Mouse (Mus musculus): ENCODE measurements around the gene Wdtc1.

Gene Wdtc1

GRCm38 (mm10) chr4:133278482-133278881, 74.8 kb downstream of the Wdtc1 start:
- DNase-seq, result no peak

- DNase-seq, result no peak
These were observed 75.2 kb downstream of the Wdtc1 start for GRCm38 (mm10) chr4:133278067-133278466.

GRCm38 (mm10) chr4:133277104-133278026, 75.9 kb downstream of the Wdtc1 start, which contains the start of gene Tmem222:
Tmem222 (minus strand) TSS chr4:133277792.
- DNase-seq, result peak; percentile 97 to 99

GRCm38 (mm10) chr4:133270929-133271328, 82.4 kb downstream of the Wdtc1 start:
- peak in 1 of 2 experiments; percentile 18 for DNase-seq

DNA sequence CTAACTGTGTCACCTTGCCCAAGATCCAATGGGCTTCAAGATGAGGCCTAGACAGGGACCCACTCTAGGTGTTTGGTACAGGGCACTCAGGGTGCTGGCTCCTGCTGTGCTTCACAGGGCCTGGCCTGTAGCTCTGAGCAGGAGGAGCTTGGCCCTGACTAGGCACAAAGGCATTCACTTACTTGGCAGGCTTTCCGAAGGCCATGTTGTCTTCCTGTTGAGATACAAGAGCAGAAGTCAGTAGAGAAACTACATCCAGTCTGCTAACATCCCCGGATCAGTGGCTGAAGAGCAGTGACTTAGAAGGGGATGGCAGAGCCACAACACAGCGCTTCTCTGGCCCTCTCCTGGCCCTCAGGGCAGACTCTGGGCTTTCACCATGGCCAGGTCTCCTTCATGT, 83.7 kb downstream of the Wdtc1 start:
- DNase-seq, result no peak

- DNase-seq, result no peak
These were observed 84.3 kb downstream of the Wdtc1 start for GRCm38 (mm10) chr4:133268931-133269330.

DNA sequence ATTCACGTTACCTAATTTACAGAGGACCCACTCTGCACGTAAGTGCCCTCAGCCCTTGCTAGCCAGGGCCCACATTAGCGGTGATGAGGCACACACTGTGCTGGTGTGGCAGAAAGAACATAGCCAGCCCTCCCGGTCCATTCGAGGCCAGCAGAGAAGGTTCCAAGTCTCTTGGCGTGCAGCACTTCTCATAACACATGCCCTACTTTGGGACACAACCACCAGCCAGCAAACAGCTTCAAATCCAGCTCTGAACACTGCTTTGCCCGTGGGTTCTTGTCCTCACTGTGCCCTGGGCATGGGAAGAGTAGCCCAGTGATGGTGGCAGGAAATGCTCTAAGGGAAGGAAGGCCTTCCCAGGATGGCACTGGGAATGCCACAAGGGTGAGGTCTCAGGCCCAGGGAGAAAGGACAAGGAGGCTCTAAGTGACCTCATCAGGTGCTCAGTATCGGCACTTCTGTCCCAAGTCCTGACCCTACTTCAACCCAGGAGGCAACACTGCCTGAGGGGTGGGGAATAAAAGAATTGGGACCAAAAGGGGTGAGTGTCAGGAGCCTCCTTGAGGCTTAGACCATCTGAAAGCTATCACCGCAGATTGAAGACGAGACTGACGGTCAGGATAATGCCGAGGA, 86.9 kb downstream of the Wdtc1 start:
- no peak for DNase-seq

DNA sequence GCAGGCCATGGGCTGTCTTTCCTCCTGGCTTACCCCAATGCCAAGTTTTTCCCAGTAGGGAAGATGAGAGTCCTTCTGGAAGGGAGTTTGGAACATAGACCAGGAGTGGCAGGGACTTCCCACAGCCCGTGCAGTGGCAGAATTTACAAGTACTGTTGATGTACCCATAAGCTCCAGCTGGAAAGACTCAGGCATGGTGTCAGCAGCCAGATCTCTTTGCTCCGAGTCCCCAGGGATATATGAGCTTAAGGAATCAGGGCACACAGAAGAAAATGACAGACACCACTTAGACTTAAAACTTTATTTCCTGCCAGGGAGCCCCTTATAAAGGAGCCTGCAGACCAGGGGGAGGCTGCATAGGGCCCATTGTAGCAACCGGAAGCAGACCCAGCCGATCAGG, 87.5 kb downstream of the Wdtc1 start:
- no peak for DNase-seq

- no peak for DNase-seq
These were observed 88.0 kb downstream of the Wdtc1 start for GRCm38 (mm10) chr4:133265297-133265696.

GRCm38 (mm10) chr4:133264559-133264958, 88.7 kb downstream of the Wdtc1 start:
- DNase-seq, result no peak

DNA sequence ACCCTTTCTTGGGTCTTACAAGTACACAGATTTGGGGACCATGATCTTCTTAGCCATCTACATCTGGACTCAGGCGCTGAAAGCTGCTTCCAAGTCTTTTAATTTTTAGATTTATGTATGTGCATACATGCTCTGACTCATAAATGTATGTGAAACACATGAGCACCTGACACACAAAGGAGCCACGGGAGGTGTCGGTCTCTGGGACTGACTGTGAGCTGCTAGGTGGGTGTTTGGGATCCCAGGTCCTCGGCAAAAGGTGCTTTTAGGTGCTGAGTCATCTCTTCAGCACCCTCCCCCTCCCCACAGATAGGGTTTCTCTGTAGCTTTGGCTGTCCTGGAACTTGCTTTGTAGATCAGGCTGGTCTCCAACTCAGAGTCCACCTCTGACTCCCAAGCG, 89.5 kb downstream of the Wdtc1 start:
- no peak for DNase-seq

- DNase-seq, result no peak
These were observed 90.4 kb downstream of the Wdtc1 start, which contains the start of gene Sytl1 for GRCm38 (mm10) chr4:133262882-133263281. Sytl1 (minus strand) TSS chr4:133263113.

- DNase-seq, result no peak
These were observed 90.9 kb downstream of the Wdtc1 start for GRCm38 (mm10) chr4:133262375-133262765.

DNA sequence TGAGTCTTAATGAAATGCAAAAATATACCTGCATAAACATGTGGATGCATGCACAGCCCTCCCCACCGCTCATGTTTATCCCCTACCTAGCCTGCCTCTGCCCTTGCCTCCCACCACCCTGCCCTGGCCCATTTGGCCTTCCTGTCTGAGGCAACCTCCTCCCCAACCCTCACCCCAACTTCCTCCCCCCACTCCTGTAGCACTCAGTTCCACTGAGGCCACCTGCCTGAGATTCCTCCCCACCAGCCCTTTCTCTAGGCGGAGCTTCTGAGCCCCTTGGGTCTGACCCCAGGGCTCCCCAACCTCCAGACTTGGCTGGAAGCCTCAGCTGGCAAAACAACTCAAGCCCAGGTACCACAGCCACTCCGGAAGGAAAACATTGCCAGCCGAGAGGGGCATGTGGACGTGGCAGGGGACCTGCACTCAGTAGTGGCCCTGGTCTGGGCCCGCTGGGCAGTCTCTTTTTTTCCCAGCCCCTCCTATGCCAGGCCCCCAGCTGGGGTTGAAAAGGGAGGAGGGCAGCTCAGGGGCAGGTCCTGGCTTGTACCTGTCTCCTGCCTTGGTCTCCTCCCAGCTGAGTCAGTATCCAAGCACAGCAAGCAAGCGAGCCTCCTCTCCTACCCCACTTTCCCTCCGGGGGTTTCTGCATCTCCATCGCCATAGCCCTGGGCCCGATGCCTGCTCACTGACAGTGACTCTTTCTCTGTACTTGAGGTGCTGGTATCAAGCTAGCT, 91.5 kb downstream of the Wdtc1 start:
- DNase-seq, result no peak

GRCm38 (mm10) chr4:133257798-133258408, 95.4 kb downstream of the Wdtc1 start:
- DNase-seq, result no peak

- DNase-seq, result no peak
These were observed 96.1 kb downstream of the Wdtc1 start for GRCm38 (mm10) chr4:133257230-133257629.

DNA sequence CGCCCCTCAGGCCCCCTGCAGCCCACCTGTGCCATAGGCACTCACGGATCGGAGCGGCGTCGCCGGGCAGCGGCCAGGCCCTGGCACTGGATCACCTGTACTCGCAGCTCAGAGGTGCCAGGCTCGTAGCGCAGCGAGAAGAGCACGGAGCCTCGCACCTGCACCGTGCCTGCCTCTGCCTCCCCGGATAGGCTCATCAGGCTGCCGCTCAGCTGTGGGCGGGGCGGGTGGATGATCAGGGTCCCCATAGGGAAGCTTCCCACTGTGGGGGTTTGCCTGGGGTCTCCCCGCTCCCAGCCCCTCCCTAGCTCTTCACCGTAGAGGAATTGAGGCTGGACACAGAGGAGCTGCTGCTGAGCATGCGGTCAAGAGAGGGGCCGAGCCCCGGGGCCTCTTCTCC, 96.5 kb downstream of the Wdtc1 start:
- DNase-seq, result no peak

- DNase-seq, result no peak
These were observed 97.9 kb downstream of the Wdtc1 start for GRCm38 (mm10) chr4:133255392-133255791.

- peak; percentile 43 to 46 for DNase-seq
These were observed 99.9 kb downstream of the Wdtc1 start for GRCm38 (mm10) chr4:133253412-133253811.

- peak in 1 of 2 experiments; percentile 45 for DNase-seq
These were observed 101.2 kb downstream of the Wdtc1 start for GRCm38 (mm10) chr4:133252089-133252488.

- DNase-seq, result peak; percentile 48 to 52
These were observed 102.1 kb downstream of the Wdtc1 start for GRCm38 (mm10) chr4:133251214-133251613.

GRCm38 (mm10) chr4:133250609-133251008, 102.7 kb downstream of the Wdtc1 start:
- peak; percentile 95 to 97 for DNase-seq
